Mouse (Mus musculus): ENCODE measurements around the gene Tnrc18. TPM values are rescaled to one million over a fixed set of nuclear protein-coding genes. Genes with fewer than 3 reads are reported as not detected.

The Tnrc18 gene
- polyA plus RNA-seq, 1 experiment from 2014 or later = 44.0 TPM

DNA sequence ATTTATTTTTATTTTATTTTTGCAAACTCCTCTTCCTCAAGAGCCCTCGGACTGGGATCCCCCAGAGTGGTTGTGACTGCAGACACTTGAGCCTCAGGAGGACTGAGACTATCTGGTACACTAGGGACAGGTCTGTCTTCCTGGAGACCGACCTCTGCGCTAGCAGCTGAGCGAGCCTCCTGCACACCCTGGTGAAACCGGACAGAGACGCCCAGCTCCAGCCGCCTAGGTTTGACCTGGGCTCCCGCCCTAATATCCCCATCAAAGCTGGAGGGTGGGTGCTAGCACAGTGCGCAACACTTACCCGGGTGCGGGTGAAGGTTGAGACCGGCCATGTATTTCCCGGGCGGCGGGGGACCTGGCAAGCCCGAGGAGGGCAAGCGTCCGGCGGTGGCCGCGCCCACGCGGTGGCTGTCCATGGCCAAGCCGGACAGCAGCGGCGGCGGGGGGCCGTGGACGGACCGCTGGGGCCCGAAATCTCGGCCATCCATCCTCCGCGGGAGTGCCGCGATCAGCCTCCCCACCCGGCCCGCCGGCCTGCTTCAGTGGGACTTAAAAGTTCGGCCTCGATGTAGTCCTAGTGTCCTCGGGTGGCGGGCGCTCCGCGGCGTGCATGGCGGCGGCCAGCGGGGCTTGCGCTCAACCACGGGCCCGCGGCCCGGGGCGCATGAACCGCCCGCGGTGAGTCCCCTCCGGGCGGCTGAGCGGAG is 2.6 kb downstream of the Tnrc18 start:
- under 1% methylated on average over 62 of the region's 62 CpGs for WGBS
- Histone ChIP-seq H3K9me3 (ENCODE audit: control insufficient read depth, low read length) (no peaks in the 10 kb centered on the region), H3K4me3 (ENCODE audit: low read depth, low read length) (peak overlapping the region; percentile 99), H3K27ac (ENCODE audit: low read depth, low read length) (peak overlapping the region; percentile 100), H3K9ac (ENCODE audit: low read depth, low read length) (peak overlapping the region; percentile 100), H3K4me2 (replicated peaks; ENCODE audit: low read depth, low read length) (peak overlapping the region; percentile 95), H3K27me3 (ENCODE audit: control insufficient read depth, insufficient read depth, low read length) (no peaks in the 10 kb centered on the region), H3K4me1 (replicated peaks; ENCODE audit: control insufficient read depth, insufficient read depth, low read length) (peaks cover 16% of the 10 kb centered on the region), H3K36me3 (ENCODE audit: control insufficient read depth, insufficient read depth, low read length) (no peaks in the 10 kb centered on the region)
- ATAC-seq (ENCODE audit: low FRiP score) (no peak), DNase-seq (ENCODE audit: low spot score) (peak; percentile 67)

DNA sequence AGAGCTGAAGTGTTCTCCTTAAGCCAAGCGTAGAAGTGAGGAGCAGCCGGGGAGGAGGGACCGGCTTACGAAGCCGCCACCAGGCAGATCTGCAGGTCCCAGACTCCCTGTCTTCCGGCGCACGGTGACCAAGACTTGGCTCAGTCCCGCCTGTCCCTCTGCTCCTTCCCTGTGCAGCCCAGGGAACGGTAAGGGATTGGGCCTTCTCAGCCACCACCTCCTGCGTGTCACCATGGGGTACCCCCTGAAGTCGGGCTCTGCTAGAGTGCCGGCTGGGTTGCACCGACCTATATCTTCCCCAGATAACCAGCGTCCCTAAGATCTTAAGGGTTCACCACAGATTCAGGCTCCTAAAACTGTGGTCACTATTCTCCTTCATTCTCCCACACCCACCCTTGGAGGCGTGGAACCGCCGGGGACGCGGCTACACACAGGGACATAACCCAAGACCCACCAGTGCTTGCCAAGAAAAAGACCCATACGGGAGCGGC is 3.3 kb downstream of the Tnrc18 start:
- Histone ChIP-seq H3K4me1 (replicated peaks; ENCODE audit: control insufficient read depth, insufficient read depth, low read length) (peaks cover 16% of the 10 kb centered on the region), H3K4me3 (ENCODE audit: low read depth, low read length) (peak overlapping the region; percentile 99), H3K9ac (ENCODE audit: low read depth, low read length) (peak overlapping the region; percentile 100), H3K27ac (ENCODE audit: low read depth, low read length) (peak overlapping the region; percentile 100), H3K36me3 (ENCODE audit: control insufficient read depth, insufficient read depth, low read length) (no peaks in the 10 kb centered on the region), H3K4me2 (replicated peaks; ENCODE audit: low read depth, low read length) (peak overlapping the region; percentile 95), H3K9me3 (ENCODE audit: control insufficient read depth, low read length) (no peaks in the 10 kb centered on the region), H3K27me3 (ENCODE audit: control insufficient read depth, insufficient read depth, low read length) (no peaks in the 10 kb centered on the region)
- ATAC-seq (ENCODE audit: low FRiP score) (no peak), DNase-seq (ENCODE audit: low spot score) (no peak)
- whole genome bisulfite sequencing = under 1% methylated on average over 22 of the region's 22 CpGs

GRCm38 (mm10) chr5:142813722-142814111 is 3.7 kb downstream of the Tnrc18 start:
- Histone ChIP-seq H3K36me3 (ENCODE audit: control insufficient read depth, insufficient read depth, low read length) (no peaks in the 10 kb centered on the region), H3K9me3 (ENCODE audit: control insufficient read depth, low read length) (no peaks in the 10 kb centered on the region), H3K9ac (ENCODE audit: low read depth, low read length) (peak overlapping the region; percentile 100), H3K27me3 (ENCODE audit: control insufficient read depth, insufficient read depth, low read length) (no peaks in the 10 kb centered on the region), H3K4me1 (replicated peaks; ENCODE audit: control insufficient read depth, insufficient read depth, low read length) (peaks cover 16% of the 10 kb centered on the region), H3K27ac (ENCODE audit: low read depth, low read length) (peak overlapping the region; percentile 100), H3K4me2 (replicated peaks; ENCODE audit: low read depth, low read length) (peak overlapping the region; percentile 95), H3K4me3 (ENCODE audit: low read depth, low read length) (peak overlapping the region; percentile 99)
- WGBS = 1% methylated on average over 23 of the region's 23 CpGs
- DNase-seq (ENCODE audit: low spot score) (peak; percentile 83), ATAC-seq (ENCODE audit: low FRiP score) (no peak)

- Histone ChIP-seq H3K4me1 (replicated peaks; ENCODE audit: control insufficient read depth, insufficient read depth, low read length) (peaks cover 16% of the 10 kb centered on the region), H3K27ac (ENCODE audit: low read depth, low read length) (peak overlapping the region; percentile 100), H3K4me3 (ENCODE audit: low read depth, low read length) (peak overlapping the region; percentile 99), H3K36me3 (ENCODE audit: control insufficient read depth, insufficient read depth, low read length) (no peaks in the 10 kb centered on the region), H3K4me2 (replicated peaks; ENCODE audit: low read depth, low read length) (peak overlapping the region; percentile 95), H3K27me3 (ENCODE audit: control insufficient read depth, insufficient read depth, low read length) (no peaks in the 10 kb centered on the region), H3K9ac (ENCODE audit: low read depth, low read length) (peak overlapping the region; percentile 100), H3K9me3 (ENCODE audit: control insufficient read depth, low read length) (no peaks in the 10 kb centered on the region)
- WGBS = under 1% methylated on average over 18 of the region's 18 CpGs
- ATAC-seq (ENCODE audit: low FRiP score) = no peak
- peak; percentile 71 for DNase-seq (ENCODE audit: low spot score)
These were observed 4.3 kb downstream of the Tnrc18 start for GRCm38 (mm10) chr5:142812976-142813721.

- peaks cover 16% of the 10 kb centered on the region for H3K4me1 ChIP-seq (replicated peaks; ENCODE audit: control insufficient read depth, insufficient read depth, low read length)
- peak overlapping the region; percentile 99 for H3K4me3 ChIP-seq (ENCODE audit: low read depth, low read length)
- H3K4me2 ChIP-seq (replicated peaks; ENCODE audit: low read depth, low read length) = peak overlapping the region; percentile 95
- DNase-seq (ENCODE audit: low spot score) (no peak), ATAC-seq (ENCODE audit: low FRiP score) (no peak)
- 2% methylated on average over 8 of the region's 8 CpGs for WGBS
- no peaks in the 10 kb centered on the region for H3K27me3 ChIP-seq (ENCODE audit: control insufficient read depth, insufficient read depth, low read length)
- no peaks in the 10 kb centered on the region for H3K9me3 ChIP-seq (ENCODE audit: control insufficient read depth, low read length)
- H3K36me3 ChIP-seq (ENCODE audit: control insufficient read depth, insufficient read depth, low read length) = 0 out of 2 replicates have a peak, but pooled peaks cover 3% of the 10 kb centered on the region
- peak overlapping the region; percentile 100 for H3K9ac ChIP-seq (ENCODE audit: low read depth, low read length)
- peak overlapping the region; percentile 100 for H3K27ac ChIP-seq (ENCODE audit: low read depth, low read length)
These were observed 4.9 kb downstream of the Tnrc18 start for GRCm38 (mm10) chr5:142812621-142812975.

DNA sequence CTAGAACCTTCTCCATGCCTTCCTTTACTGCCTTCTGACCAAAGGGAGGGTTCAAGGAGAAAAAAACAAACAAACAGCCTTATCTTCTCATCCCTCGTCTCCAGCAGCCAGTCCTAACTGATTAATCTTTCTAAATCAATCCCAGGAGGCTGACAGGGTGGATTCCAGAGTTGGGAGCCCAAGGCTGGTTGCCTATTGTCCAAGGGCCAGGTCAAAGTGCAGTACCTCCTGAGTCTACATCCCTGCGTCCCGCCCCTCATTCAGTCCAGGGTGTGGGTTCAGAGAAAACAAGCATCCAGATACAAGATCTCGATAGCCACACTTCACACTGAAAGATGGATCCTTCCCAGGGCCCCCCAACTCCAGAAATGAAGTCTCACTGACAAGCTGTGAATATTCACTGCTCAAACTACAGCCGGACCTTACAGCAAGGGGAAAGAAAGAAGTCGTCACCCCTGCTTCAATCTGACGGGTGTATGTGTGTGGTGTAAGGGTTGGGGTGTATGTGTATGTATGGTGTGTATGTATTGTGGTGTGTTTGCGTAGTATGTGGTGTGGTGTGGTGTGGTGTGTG is 5.5 kb downstream of the Tnrc18 start:
- DNase-seq (ENCODE audit: low spot score) (no peak), ATAC-seq (ENCODE audit: low FRiP score) (no peak)
- peak overlapping the region; percentile 99 for H3K4me3 ChIP-seq (ENCODE audit: low read depth, low read length)
- 21% methylated on average over 8 of the region's 8 CpGs for WGBS
- H3K27me3 ChIP-seq (ENCODE audit: control insufficient read depth, insufficient read depth, low read length) = no peaks in the 10 kb centered on the region
- peak overlapping the region; percentile 100 for H3K9ac ChIP-seq (ENCODE audit: low read depth, low read length)
- 0 out of 2 replicates have a peak overlapping the region, but pooled peaks have one; percentile 100 for H3K27ac ChIP-seq (ENCODE audit: low read depth, low read length)
- H3K4me2 ChIP-seq (replicated peaks; ENCODE audit: low read depth, low read length) = peak overlapping the region; percentile 95
- no peaks in the 10 kb centered on the region for H3K9me3 ChIP-seq (ENCODE audit: control insufficient read depth, low read length)
- peaks cover 16% of the 10 kb centered on the region for H3K4me1 ChIP-seq (replicated peaks; ENCODE audit: control insufficient read depth, insufficient read depth, low read length)
- H3K36me3 ChIP-seq (ENCODE audit: control insufficient read depth, insufficient read depth, low read length) = 0 out of 2 replicates have a peak, but pooled peaks cover 3% of the 10 kb centered on the region

- Histone ChIP-seq H3K4me2 (replicated peaks; ENCODE audit: low read depth, low read length) (peak overlapping the region; percentile 95), H3K27me3 (ENCODE audit: control insufficient read depth, insufficient read depth, low read length) (no peaks in the 10 kb centered on the region), H3K9me3 (ENCODE audit: control insufficient read depth, low read length) (no peaks in the 10 kb centered on the region), H3K4me3 (ENCODE audit: low read depth, low read length) (peak overlapping the region; percentile 99), H3K4me1 (replicated peaks; ENCODE audit: control insufficient read depth, insufficient read depth, low read length) (peaks cover 16% of the 10 kb centered on the region), H3K9ac (ENCODE audit: low read depth, low read length) (peak overlapping the region; percentile 100), H3K36me3 (ENCODE audit: control insufficient read depth, insufficient read depth, low read length) (0 out of 2 replicates have a peak, but pooled peaks cover 3% of the 10 kb centered on the region), H3K27ac (ENCODE audit: low read depth, low read length) (no peak overlapping the region)
- WGBS = 14% methylated on average over 20 of the region's 20 CpGs
- DNase-seq (ENCODE audit: low spot score) = peak; percentile 37
- ATAC-seq (ENCODE audit: low FRiP score) = no peak
These were observed 6.5 kb downstream of the Tnrc18 start for GRCm38 (mm10) chr5:142810710-142811599.

DNA sequence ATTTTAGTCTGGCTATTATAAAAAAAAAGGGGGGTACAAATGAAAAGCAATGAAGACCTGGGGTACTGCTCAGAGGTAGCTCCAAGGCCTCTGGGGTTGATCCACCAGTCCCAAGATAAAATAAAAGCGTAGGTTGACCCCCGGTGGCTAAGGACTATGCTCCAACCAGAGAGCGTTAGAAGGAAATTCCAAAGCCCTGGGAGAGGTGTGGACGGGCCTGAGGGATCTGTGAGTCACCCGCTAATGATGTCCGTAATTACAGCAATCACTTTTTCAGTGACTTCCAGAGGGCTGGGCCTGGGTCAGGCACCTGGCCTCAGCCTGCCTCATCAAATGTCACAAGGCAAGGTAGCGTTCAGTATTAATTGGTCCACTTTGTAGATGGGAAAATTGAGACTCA is 9.8 kb downstream of the Tnrc18 start:
- ATAC-seq (ENCODE audit: low FRiP score) (no peak), DNase-seq (ENCODE audit: low spot score) (no peak)
- Histone ChIP-seq H3K4me3 (ENCODE audit: low read depth, low read length) (no peak overlapping the region), H3K27me3 (ENCODE audit: control insufficient read depth, insufficient read depth, low read length) (no peaks in the 10 kb centered on the region), H3K9me3 (ENCODE audit: control insufficient read depth, low read length) (no peaks in the 10 kb centered on the region), H3K36me3 (ENCODE audit: control insufficient read depth, insufficient read depth, low read length) (0 out of 2 replicates have a peak, but pooled peaks cover 3% of the 10 kb centered on the region), H3K4me2 (replicated peaks; ENCODE audit: low read depth, low read length) (no peak overlapping the region), H3K27ac (ENCODE audit: low read depth, low read length) (no peak overlapping the region), H3K9ac (ENCODE audit: low read depth, low read length) (no peak overlapping the region), H3K4me1 (replicated peaks; ENCODE audit: control insufficient read depth, insufficient read depth, low read length) (peaks cover 16% of the 10 kb centered on the region)
- 80% methylated on average over 7 of the region's 7 CpGs for WGBS
